Mouse (Mus musculus): ENCODE results near the gene Ccdc183. TPM values are rescaled to one million over a fixed set of nuclear protein-coding genes. Genes with fewer than 3 reads are reported as not detected.

Ccdc183 gene
- polyA plus RNA-seq, 1 experiment from 2014 or later, result 0.27 TPM

- peak; percentile 1 for ATAC-seq (ENCODE audit: low FRiP score, low read depth)
- Histone ChIP-seq H3K4me1 (replicated peaks) (peaks cover 67% of the 10 kb centered on the region), H3K27ac (replicated peaks) (peak overlapping the region; percentile 34), H3K9me3 (no peaks in the 10 kb centered on the region), H3K9ac (no peak overlapping the region), H3K36me3 (peaks cover 27% of the 10 kb centered on the region), H3K4me2 (peak overlapping the region; percentile 74), H3K27me3 (peaks cover 41% of the 10 kb centered on the region), H3K4me3 (peak overlapping the region; percentile 49; the same call in 1 of the 2 replicates)
- 24% methylated on average over 6 of the region's 6 CpGs for WGBS
These were observed 35.6 kb downstream of the Ccdc183 start for GRCm38 (mm10) chr2:25581901-25582301.

DNA sequence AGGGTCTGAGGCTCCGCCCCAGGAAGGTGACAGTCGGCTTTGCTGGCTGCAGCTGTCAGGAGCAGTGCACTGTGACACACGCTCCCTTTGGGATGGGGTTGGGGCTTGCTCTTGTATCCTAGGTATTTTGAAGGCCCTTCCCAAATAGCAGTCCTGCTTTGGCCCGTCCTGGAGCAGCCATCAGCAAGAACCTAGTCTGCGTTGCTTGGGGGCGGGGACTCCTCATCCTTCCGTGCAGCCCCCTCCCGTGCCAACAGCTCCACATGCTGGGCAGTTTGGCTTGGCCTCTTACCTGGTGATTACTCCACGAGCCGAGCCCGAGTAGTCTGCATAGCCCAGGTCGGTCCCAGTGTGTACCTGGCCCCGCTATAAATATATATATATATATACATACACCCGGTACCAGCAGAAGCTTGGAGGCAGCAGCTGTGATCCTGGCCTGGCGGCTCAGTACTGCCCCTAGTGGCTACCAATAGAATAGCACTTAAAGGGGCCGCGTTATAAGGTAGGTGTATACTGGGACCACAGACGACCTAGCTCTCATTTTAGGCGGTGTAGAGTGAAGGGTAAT is 36.1 kb downstream of the Ccdc183 start, which contains the start of gene Ajm1:
Ajm1 (minus strand) TSS at position 464 of the 571 bp plus-strand sequence.
- peaks cover 24% of the 10 kb centered on the region for H3K36me3 ChIP-seq
- peaks cover 67% of the 10 kb centered on the region for H3K4me1 ChIP-seq (replicated peaks)
- H3K4me2 ChIP-seq, result peak within 1 kb of the TSS; percentile 74
- WGBS, result 5% methylated on average over 19 of the region's 19 CpGs
- peaks cover 46% of the 10 kb centered on the region for H3K27me3 ChIP-seq
- H3K4me3 ChIP-seq, result peak within 1 kb of the TSS; percentile 49
- H3K27ac ChIP-seq (replicated peaks), result peak within 1 kb of the TSS; percentile 34
- ATAC-seq (ENCODE audit: low FRiP score, low read depth), result peak; percentile 73
- no peaks in the 10 kb centered on the region for H3K9me3 ChIP-seq
- H3K9ac ChIP-seq, result peak within 1 kb of the TSS; percentile 60

DNA sequence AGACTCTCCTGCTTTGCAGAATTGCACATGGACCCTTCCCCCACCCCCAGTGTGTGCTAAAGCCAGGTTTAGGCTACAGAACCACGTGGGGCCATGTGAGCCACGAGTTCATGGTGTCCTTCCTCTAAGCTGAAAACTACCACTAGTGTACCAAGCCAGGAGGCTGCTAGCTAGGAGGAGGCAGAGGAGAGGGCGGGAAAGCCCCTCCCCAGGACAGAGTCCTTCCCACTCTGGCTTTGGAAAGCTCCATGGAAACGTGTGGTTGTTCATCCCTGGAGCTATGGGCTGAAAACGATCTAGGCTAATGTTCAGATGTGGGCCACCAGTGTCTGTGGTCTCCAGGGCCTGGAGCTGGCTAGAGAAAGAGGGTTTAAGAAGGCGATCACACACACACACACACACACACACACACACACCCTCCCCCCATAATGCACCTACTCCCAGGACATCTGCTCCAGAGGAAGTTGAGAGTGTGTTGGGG is 36.8 kb downstream of the Ccdc183 start:
- WGBS, result 34% methylated on average over 6 of the region's 6 CpGs
- H3K27ac ChIP-seq (replicated peaks), result no peak overlapping the region
- peaks cover 24% of the 10 kb centered on the region for H3K36me3 ChIP-seq
- H3K27me3 ChIP-seq, result peaks cover 51% of the 10 kb centered on the region
- H3K9ac ChIP-seq, result peak overlapping the region; percentile 60
- H3K9me3 ChIP-seq, result no peaks in the 10 kb centered on the region
- 0 out of 2 replicates have a peak, but pooled peaks have one; percentile 2 for ATAC-seq (ENCODE audit: low FRiP score, low read depth)
- H3K4me2 ChIP-seq, result peak overlapping the region; percentile 74
- H3K4me3 ChIP-seq, result peak overlapping the region; percentile 49
- peaks cover 70% of the 10 kb centered on the region for H3K4me1 ChIP-seq (replicated peaks)

GRCm38 (mm10) chr2:25579737-25580460 is 37.6 kb downstream of the Ccdc183 start:
- H3K27me3 ChIP-seq, result peaks cover 51% of the 10 kb centered on the region
- 10% methylated on average over 27 of the region's 27 CpGs for WGBS

GRCm38 (mm10) chr2:25578796-25579736 is 38.4 kb downstream of the Ccdc183 start:
- Histone ChIP-seq H3K36me3 (0 out of 2 replicates have a peak, but pooled peaks cover 10% of the 10 kb centered on the region), H3K27me3 (peaks cover 51% of the 10 kb centered on the region), H3K9me3 (no peaks in the 10 kb centered on the region), H3K4me3 (0 out of 2 replicates have a peak overlapping the region, but pooled peaks have one; percentile 7), H3K4me2 (peak overlapping the region; percentile 74), H3K27ac (replicated peaks) (no peak overlapping the region), H3K9ac (no peak overlapping the region), H3K4me1 (replicated peaks) (peaks cover 77% of the 10 kb centered on the region)
- 13% methylated on average over 74 of the region's 77 CpGs for WGBS
- ATAC-seq (ENCODE audit: low FRiP score, low read depth), result no peak

More at GRCm38 (mm10) chr2:25579737-25580460, 37.6 kb downstream of the Ccdc183 start:
- Histone ChIP-seq H3K9me3 (no peaks in the 10 kb centered on the region), H3K4me1 (replicated peaks) (peaks cover 75% of the 10 kb centered on the region), H3K4me3 (peak overlapping the region; percentile 49; the same call in 1 of the 2 replicates), H3K36me3 (peaks cover 17% of the 10 kb centered on the region), H3K27ac (replicated peaks) (no peak overlapping the region), H3K4me2 (peak overlapping the region; percentile 74), H3K9ac (no peak overlapping the region)
- ATAC-seq (ENCODE audit: low FRiP score, low read depth), result no peak

- peaks cover 51% of the 10 kb centered on the region for H3K27me3 ChIP-seq
- no peak overlapping the region for H3K27ac ChIP-seq (replicated peaks)
- H3K4me1 ChIP-seq (replicated peaks), result peaks cover 80% of the 10 kb centered on the region
- ATAC-seq (ENCODE audit: low FRiP score, low read depth), result no peak
- H3K4me3 ChIP-seq, result peak overlapping the region; percentile 3; the same call in 1 of the 2 replicates
- H3K36me3 ChIP-seq, result 0 out of 2 replicates have a peak, but pooled peaks cover 4% of the 10 kb centered on the region
- no peak overlapping the region for H3K9ac ChIP-seq
- peak overlapping the region; percentile 28 for H3K4me2 ChIP-seq
- H3K9me3 ChIP-seq, result no peaks in the 10 kb centered on the region
- WGBS, result 12% methylated on average over 75 of the region's 75 CpGs
These were observed 39.3 kb downstream of the Ccdc183 start for GRCm38 (mm10) chr2:25577951-25578795.

DNA sequence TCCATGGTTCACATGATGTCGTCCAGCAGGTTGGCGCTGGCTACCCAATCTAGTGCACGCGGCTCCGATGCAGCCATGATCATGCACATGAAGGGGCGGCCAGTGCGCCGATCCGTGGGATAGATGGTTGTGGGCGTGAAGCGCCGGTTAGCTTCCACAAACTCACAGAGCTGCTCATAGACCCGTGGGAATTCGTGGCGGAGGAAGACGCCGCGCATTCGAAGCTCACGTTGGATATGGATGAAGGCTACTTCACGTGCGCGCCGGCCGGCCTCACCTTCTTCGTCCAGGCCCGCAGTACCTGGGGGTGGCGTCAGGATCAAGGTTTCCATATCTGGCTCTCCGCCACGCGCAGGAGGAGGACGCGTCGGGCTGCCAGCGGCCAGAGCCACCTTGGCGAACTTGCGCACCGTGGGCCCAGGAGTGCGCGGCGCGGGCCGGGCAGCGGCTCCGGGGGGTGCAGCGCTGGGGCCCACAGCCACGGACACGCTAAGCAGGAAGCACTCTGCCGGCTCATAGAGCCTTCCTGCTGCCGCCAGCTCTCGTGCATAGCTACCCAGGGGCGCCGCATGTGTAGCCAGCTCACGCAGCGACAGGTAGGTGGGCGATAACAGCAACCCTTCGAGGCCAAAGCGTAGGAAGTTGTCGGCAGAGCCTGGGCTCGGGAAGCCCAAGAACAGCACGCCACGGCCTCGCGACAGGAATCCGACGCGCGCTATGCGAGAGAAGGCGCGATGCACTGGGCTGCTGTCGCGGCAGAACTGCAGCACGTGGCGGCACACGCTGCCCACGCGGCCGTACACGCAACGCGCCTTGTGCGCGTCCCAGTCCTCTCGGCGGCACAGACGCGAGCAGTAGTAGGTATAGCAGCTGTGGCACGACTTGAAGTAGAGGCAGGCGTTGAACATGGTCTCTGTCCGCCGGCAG is 40.2 kb downstream of the Ccdc183 start:
- 19% methylated on average over 92 of the region's 92 CpGs for WGBS
- Histone ChIP-seq H3K36me3 (0 out of 2 replicates have a peak, but pooled peaks cover 4% of the 10 kb centered on the region), H3K4me1 (replicated peaks) (peaks cover 76% of the 10 kb centered on the region), H3K27me3 (peaks cover 51% of the 10 kb centered on the region), H3K4me3 (peak overlapping the region; percentile 3; the same call in 1 of the 2 replicates), H3K27ac (replicated peaks) (no peak overlapping the region), H3K4me2 (peak overlapping the region; percentile 28), H3K9ac (no peak overlapping the region), H3K9me3 (no peaks in the 10 kb centered on the region)
- ATAC-seq (ENCODE audit: low FRiP score, low read depth), result no peak

GRCm38 (mm10) chr2:25576028-25576850 is 41.2 kb downstream of the Ccdc183 start:
- peaks cover 67% of the 10 kb centered on the region for H3K4me1 ChIP-seq (replicated peaks)
- H3K9ac ChIP-seq, result no peak overlapping the region
- WGBS, result 71% methylated on average over 16 of the region's 16 CpGs
- no peak for ATAC-seq (ENCODE audit: low FRiP score, low read depth)
- no peak overlapping the region for H3K27ac ChIP-seq (replicated peaks)
- H3K27me3 ChIP-seq, result peaks cover 51% of the 10 kb centered on the region
- peak overlapping the region; percentile 73; the same call in 1 of the 2 replicates for H3K4me2 ChIP-seq
- H3K9me3 ChIP-seq, result no peaks in the 10 kb centered on the region
- no peak overlapping the region for H3K4me3 ChIP-seq
- H3K36me3 ChIP-seq, result 0 out of 2 replicates have a peak, but pooled peaks cover 4% of the 10 kb centered on the region

DNA sequence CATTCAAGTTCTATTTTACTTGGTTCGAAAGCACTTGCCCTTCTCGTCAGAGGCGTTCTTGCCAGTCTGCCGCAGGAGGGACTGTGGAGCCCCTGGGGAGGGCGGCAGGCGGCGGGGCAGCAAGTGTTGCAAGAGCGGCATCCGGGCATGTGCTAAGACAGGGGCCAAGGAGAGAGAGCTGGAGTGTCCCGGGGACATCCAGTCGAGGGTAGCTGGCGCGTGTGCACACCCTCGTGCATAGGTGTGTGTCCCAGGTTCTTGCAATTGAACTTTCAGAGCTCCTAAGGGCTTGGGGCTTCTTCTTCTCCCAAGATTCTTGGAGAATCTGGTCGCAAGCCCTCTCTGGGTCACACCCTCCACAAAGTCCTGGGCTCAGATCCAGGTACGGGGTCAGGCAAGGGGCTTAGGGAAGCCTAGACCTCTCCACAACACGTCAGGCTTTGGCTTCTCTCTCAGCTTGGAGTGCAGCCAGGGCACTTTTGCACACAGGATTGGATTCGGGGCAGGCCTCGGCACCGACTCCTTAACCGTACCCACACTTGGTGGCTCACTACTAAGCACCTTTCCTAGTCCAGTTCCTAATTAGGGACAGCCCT is 41.9 kb downstream of the Ccdc183 start:
- H3K27ac ChIP-seq (replicated peaks), result peak overlapping the region; percentile 91; the same call in 1 of the 2 replicates
- peak overlapping the region; percentile 73 for H3K4me2 ChIP-seq
- H3K9ac ChIP-seq, result peak overlapping the region; percentile 42
- WGBS, result 12% methylated on average over 21 of the region's 21 CpGs
- no peaks in the 10 kb centered on the region for H3K9me3 ChIP-seq
- 0 out of 2 replicates have a peak, but pooled peaks cover 4% of the 10 kb centered on the region for H3K36me3 ChIP-seq
- peaks cover 59% of the 10 kb centered on the region for H3K4me1 ChIP-seq (replicated peaks)
- peak overlapping the region; percentile 56 for H3K4me3 ChIP-seq
- no peak for ATAC-seq (ENCODE audit: low FRiP score, low read depth)
- H3K27me3 ChIP-seq, result peaks cover 46% of the 10 kb centered on the region

Measured in hindbrain, embryonic 15.5 days (tissue).